Mouse (Mus musculus) cortical plate, adult 2 months (tissue): ENCODE data around the gene Asb11.

Experiments
- CTCF ChIP-seq: fragments of 200-500 bp; IDR thresholded peaks from 2 replicates; pipeline ENCODE4 v1.5.1; 2011; ENCODE audit warnings: mild to moderate bottlenecking, control low read depth, low read length; ENCODE audit not compliant: insufficient read depth; ENCODE audit errors: extremely low read depth
- POLR2A ChIP-seq: fragments of 200-500 bp; IDR thresholded peaks from 2 replicates; pipeline ENCODE4 v1.6.1; 2011; ENCODE audit warnings: mild to moderate bottlenecking, low read length, control low read depth; ENCODE audit not compliant: insufficient read depth; ENCODE audit errors: extremely low read depth

- TF ChIP-seq POLR2A = no peak
- TF ChIP-seq CTCF = no peak
Measured at GRCm38 (mm10) chrX:164427295-164427694, 9.5 kb upstream of the Asb11 start.
